Mouse (Mus musculus): ENCODE data around the gene Nr2f1.

The Nr2f1 gene

DNA sequence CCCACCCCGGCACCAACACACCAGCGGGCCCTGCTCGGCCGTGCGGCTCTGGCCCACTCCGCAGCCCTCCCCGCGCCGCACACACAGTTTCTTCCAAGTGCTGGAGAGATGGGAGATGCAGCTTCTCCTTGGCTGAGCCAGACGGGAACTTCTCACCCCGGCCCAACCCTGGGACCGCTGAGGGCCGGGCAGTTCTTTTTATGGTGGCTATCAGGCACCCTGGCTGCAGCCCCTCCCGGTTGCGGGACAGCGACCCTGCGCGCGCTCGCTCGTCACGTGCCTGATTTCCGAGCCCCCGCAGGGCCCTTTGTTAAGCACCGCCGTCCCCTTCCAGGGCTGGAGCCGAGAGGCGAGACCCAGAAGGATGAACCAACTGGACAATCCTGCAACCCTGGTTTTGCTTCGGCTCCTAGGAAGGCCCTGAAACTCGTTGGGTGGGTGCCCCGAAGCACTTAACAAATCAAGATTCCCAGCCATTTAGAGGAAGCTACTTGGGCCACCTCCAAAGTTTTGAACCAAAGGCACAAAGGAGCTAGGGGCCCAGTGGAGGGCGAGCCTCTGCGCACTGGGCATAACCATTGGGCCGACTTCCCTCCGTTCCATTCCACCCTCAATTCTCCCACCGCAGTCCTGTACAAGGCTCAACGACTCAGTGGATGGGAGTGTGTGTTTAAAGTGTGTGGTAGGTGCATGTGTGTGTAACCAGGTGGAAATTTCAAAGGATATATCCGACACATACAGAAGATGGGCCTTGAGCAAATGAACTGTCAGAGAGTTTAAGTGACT is 20.1 kb downstream of the Nr2f1 start:
- no peak for DNase-seq (ENCODE audit: low spot score)

- DNase-seq (ENCODE audit: low spot score), result no peak
These were observed 20.8 kb downstream of the Nr2f1 start for GRCm38 (mm10) chr13:78178771-78179170.

DNA sequence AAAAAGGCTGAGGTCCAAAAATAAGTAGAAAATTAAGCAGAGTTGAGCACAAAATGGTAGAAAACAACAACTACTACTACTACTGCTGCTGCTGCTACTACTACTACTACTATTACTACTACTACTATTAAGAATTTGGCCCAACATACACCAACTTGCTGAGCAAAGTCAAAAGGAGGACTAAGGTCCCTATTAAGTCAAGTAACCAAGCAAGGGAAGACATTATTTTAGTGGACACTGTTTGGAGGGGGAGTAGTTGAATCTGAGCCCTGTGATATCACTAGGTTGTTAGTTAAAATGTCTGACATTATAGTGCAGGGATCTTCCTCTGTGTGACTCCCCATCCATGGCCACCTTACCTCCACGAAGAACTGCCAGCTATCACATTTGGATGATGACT is 21.5 kb downstream of the Nr2f1 start:
- DNase-seq (ENCODE audit: low spot score), result no peak

- no peak for DNase-seq (ENCODE audit: low spot score)
These were observed 22.1 kb downstream of the Nr2f1 start for GRCm38 (mm10) chr13:78177381-78177950.

DNA sequence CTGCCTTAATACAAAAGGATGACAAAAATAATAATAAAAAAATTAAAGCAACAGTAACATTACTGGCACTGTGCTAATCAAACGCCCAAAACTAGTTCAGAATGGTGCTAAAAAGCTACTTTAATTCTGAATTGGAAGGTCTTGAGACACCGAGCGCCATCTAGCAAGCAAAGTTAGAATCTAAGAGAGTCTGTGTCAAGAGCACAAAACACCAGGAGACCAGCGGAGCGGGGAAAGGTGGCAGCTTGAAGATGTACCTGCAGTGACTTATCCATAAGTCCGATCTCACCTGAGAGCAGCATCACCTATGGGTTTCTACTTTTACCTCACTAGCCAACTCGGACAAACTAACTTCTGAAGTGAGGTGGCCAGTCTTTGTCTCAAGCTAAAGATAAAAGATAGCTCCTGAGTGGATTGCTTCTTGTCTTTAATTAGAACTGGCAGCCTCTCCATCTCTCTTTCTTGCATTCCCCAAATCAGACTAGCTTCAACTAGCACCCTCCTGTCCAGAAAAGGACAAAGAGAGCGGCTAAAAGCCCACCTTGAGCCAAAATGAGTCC is 23.7 kb downstream of the Nr2f1 start:
- no peak for DNase-seq (ENCODE audit: low spot score)

GRCm38 (mm10) chr13:78174891-78175290 is 24.7 kb downstream of the Nr2f1 start:
- DNase-seq (ENCODE audit: low spot score), result no peak

DNA sequence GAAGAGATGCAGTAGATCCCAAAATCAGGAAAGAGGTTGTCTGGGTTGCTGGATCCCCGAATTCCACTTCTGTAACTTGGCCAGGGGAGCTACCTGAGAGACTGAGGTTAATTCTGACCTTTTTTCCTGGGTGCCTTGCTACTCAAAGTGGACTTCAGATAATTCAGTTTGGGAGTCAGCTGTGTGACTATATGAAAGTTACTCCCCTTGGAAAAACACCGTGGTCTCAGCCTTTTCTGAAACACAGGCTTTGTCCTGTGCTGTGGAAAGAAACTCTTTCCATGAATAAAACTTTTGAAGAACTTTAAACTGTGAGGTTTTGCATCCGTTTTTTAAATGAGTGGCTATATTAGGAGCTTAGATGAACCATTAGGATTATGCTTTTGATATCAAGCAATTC is 25.4 kb downstream of the Nr2f1 start:
- no peak for DNase-seq (ENCODE audit: low spot score)

DNA sequence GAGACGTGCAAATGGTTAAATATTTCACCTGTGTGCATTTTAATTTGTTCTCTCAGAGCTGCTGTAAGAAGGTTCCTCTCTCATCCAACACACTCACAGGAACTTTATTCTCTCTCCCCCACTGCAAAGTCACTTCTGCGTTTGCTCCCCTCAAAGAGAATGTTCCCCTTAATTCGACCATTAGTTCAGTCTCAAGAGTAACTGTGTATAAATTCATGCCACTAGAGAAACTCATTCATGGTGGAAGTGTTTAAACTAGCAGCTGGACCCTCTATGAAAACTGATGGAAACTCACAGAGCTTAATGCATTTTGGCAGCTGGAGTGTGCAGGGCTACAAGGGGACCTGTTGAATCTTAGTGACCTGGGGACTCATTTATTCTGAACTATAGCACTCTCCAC is 26.7 kb downstream of the Nr2f1 start:
- DNase-seq (ENCODE audit: low spot score), result no peak

DNA sequence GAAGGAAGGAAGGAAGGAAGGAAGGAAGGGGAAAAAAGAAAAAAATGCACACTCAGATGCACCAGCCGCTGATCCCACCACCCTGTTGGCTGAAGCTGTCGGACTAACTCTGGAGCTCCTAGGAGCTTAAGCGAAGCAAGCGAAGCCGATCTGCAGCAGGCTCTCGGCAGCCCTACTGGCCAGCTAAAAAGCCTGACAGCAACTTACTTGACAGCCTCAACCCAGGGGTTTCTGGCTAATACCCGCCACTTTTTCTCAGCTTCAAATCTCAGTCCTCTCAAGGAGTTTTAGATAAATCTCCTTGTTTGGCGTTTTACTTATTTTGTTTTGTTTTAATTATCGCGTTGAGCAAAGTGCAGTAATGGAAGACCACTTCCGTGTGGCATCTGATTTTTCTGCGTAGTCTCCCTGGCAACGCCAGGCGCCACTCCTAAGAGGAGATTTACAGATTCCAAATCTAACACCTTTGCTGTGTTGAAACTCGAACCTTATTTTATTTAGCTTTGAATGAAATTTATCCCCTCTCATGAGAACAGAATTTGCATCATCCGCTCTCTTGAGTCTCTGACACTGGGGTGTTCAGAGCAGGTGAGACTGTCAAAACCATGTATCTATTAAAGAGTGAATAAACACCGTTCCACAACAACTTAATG is 27.4 kb downstream of the Nr2f1 start:
- DNase-seq (ENCODE audit: low spot score), result no peak

DNA sequence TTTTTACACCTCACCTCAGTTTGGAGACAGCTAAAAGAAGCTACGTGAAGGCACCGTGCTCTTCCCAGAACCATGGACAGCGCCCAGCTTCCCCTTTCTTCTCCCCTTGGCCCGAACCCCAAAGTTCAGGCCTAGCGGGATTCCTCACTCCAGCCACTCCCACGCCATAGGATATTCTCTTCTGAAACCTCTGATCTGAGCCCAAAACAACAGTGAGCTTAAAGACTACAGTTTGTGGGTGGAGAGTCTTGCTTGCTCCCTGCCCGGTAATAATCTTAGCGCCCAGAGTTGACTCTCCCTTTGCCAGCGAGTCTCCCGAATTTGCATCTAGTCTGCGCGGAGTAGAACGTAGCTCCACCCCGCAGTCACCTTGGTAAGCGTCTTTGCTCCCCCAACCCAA is 28.2 kb downstream of the Nr2f1 start:
- no peak for DNase-seq (ENCODE audit: low spot score)

DNA sequence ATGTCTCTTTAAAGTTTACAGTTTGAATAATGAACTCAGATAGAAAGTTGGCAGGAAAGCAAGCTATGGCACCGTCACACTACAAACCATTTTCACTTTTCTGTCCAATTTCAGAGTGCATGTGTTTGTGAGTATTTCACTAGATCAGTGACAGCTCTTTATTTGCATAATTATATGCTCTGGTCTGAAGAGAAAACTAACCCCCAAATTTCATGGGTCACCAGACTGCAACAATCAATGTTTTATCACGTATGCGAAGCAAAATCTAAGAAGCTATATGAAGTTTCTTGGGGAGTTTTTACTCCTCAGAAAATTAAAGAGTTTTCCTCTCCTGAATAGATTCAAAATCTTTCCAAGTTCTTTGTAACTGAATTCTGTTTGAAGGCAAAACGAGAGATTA is 31.4 kb downstream of the Nr2f1 start:
- DNase-seq (ENCODE audit: low spot score), result no peak

- DNase-seq (ENCODE audit: low spot score), result no peak
These were observed 34.6 kb downstream of the Nr2f1 start for GRCm38 (mm10) chr13:78164941-78165340.

- DNase-seq (ENCODE audit: low spot score), result peak; percentile 57
These were observed 36.2 kb downstream of the Nr2f1 start for GRCm38 (mm10) chr13:78163087-78163958.

- DNase-seq (ENCODE audit: low spot score), result no peak
These were observed 37.4 kb downstream of the Nr2f1 start for GRCm38 (mm10) chr13:78162149-78162548.

DNA sequence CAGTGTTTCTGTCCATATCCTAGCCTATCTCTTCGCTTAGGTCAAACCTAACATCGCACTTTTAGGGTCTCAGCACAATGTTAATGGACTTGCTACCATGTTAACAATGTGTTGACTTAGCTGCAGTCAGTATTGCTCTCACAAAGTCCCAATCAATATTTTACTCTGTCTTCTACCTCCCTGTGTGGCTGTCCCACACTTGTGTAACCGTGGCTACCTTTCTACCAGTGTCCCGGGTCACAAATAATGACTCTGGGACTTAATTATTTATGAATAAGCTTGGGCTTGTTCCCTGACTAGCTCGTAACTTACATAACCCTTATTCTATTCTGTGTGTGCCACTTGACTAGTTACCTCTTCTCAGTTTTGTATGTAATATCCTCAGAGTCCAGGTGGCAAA is 42.1 kb downstream of the Nr2f1 start:
- DNase-seq (ENCODE audit: low spot score), result no peak

All from ovary, adult 18-20 months (tissue).